Mouse (Mus musculus) MEL (cell line): Measurements from ENCODE around the gene Hrh3.

Experiments
- CTCF ChIP-seq, 3 experiments: IDR thresholded peaks in 2 of 3; conservative IDR thresholded peaks in 1 of 3; 2 replicates each; pipeline ENCODE4 v1.5.1; 2011 to 2012; ENCODE audit warnings: low read length in 3 of 3, low read depth in 2 of 3, mild to moderate bottlenecking in 2 of 3, improper control_type of control experiment in 1 of 3, inconsistent platforms in 1 of 3, mixed read lengths in 1 of 3, moderate library complexity in 1 of 3; ENCODE audit not compliant: control insufficient read depth in 1 of 3, insufficient read depth in 1 of 3, poor library complexity in 1 of 3, severe bottlenecking in 1 of 3
- E2F4 ChIP-seq: IDR thresholded peaks from 2 replicates; pipeline ENCODE4 v1.6.1; 2011; ENCODE audit warnings: low read depth, low read length, improper control_type of control experiment, borderline replicate concordance

- TF ChIP-seq CTCF (IDR thresholded peaks at IDR 0.05 in 2 of 3, conservative IDR thresholded peaks at IDR 0.05 in 1 of 3; ENCODE audit: control insufficient read depth in 1 of 3, insufficient read depth in 1 of 3, low read depth in 2 of 3, low read length in 3 of 3, poor library complexity in 1 of 3, severe bottlenecking in 1 of 3): no peak
- no peak for TF ChIP-seq E2F4
Measured at GRCm38 (mm10) chr2:180085926-180086636, 18.2 kb downstream of the Hrh3 start.
